Mouse (Mus musculus): Measurements from ENCODE around the gene Med13l. TPM values are rescaled to one million over a fixed set of nuclear protein-coding genes. Genes with fewer than 3 reads are reported as not detected.

The Med13l gene
- polyA plus RNA-seq, 1 experiment from 2014 or later: 7.0 TPM

GRCm38 (mm10) chr5:118743067-118743466, 182.6 kb downstream of the Med13l start:
- no peak overlapping the region for H3K4me3 ChIP-seq (replicated peaks; ENCODE audit: low read depth, low read length)
- WGBS: 37% methylated on average over 2 of the region's 2 CpGs
- no peaks in the 10 kb centered on the region for H3K27me3 ChIP-seq (ENCODE audit: insufficient read depth, low read length)
- DNase-seq (ENCODE audit: low spot score) (peak; percentile 22), ATAC-seq (replicated peaks; ENCODE audit: low FRiP score, low read depth) (no peak)
- peaks cover 62% of the 10 kb centered on the region for H3K36me3 ChIP-seq (ENCODE audit: insufficient read depth, low read length)
- no peak overlapping the region for H3K4me2 ChIP-seq (ENCODE audit: low read length)
- H3K27ac ChIP-seq: no peak overlapping the region
- TF ChIP-seq CTCF (IDR thresholded peaks at IDR 0.05; ENCODE audit: low read depth): no peak
- H3K4me1 ChIP-seq (replicated peaks; ENCODE audit: insufficient read depth, low read length): no peaks in the 10 kb centered on the region
- no peaks in the 10 kb centered on the region for H3K9me3 ChIP-seq (replicated peaks; ENCODE audit: low read length)
- H3K9ac ChIP-seq (ENCODE audit: low read depth, low read length): no peak overlapping the region

GRCm38 (mm10) chr5:118747026-118747425, 186.5 kb downstream of the Med13l start:
- no peaks in the 10 kb centered on the region for H3K4me1 ChIP-seq (replicated peaks; ENCODE audit: insufficient read depth, low read length)
- no peak overlapping the region for H3K27ac ChIP-seq
- H3K4me2 ChIP-seq (ENCODE audit: low read length): no peak overlapping the region
- WGBS: 84% methylated on average over 10 of the region's 10 CpGs
- peaks cover 65% of the 10 kb centered on the region for H3K36me3 ChIP-seq (ENCODE audit: insufficient read depth, low read length)
- no peak overlapping the region for H3K4me3 ChIP-seq (replicated peaks; ENCODE audit: low read depth, low read length)
- no peak for TF ChIP-seq CTCF (IDR thresholded peaks at IDR 0.05; ENCODE audit: low read depth)
- DNase-seq (ENCODE audit: low spot score): no peak
- ATAC-seq (replicated peaks; ENCODE audit: low FRiP score, low read depth): no peak
- no peak overlapping the region for H3K9ac ChIP-seq (ENCODE audit: low read depth, low read length)
- H3K9me3 ChIP-seq (replicated peaks; ENCODE audit: low read length): no peaks in the 10 kb centered on the region
- H3K27me3 ChIP-seq (ENCODE audit: insufficient read depth, low read length): no peaks in the 10 kb centered on the region

- Histone ChIP-seq H3K9ac (ENCODE audit: low read depth, low read length) (no peak overlapping the region), H3K36me3 (ENCODE audit: insufficient read depth, low read length) (peaks cover 60% of the 10 kb centered on the region), H3K9me3 (replicated peaks; ENCODE audit: low read length) (no peaks in the 10 kb centered on the region), H3K27me3 (ENCODE audit: insufficient read depth, low read length) (no peaks in the 10 kb centered on the region), H3K4me2 (ENCODE audit: low read length) (no peak overlapping the region), H3K4me3 (replicated peaks; ENCODE audit: low read depth, low read length) (no peak overlapping the region), H3K4me1 (replicated peaks; ENCODE audit: insufficient read depth, low read length) (no peaks in the 10 kb centered on the region), H3K27ac (no peak overlapping the region)
- TF ChIP-seq CTCF (IDR thresholded peaks at IDR 0.05; ENCODE audit: low read depth): no peak
- ATAC-seq (replicated peaks; ENCODE audit: low FRiP score, low read depth) (no peak), DNase-seq (ENCODE audit: low spot score) (no peak)
- WGBS: 71% methylated on average over 13 of the region's 13 CpGs
Measured at GRCm38 (mm10) chr5:118751446-118752179, 191.1 kb downstream of the Med13l start.

- H3K36me3 ChIP-seq (ENCODE audit: insufficient read depth, low read length): peaks cover 62% of the 10 kb centered on the region
- no peak for TF ChIP-seq CTCF (IDR thresholded peaks at IDR 0.05; ENCODE audit: low read depth)
- H3K27ac ChIP-seq: no peak overlapping the region
- ATAC-seq (replicated peaks; ENCODE audit: low FRiP score, low read depth): no peak
- no peak overlapping the region for H3K4me2 ChIP-seq (ENCODE audit: low read length)
- no peak overlapping the region for H3K9ac ChIP-seq (ENCODE audit: low read depth, low read length)
- H3K27me3 ChIP-seq (ENCODE audit: insufficient read depth, low read length): no peaks in the 10 kb centered on the region
- H3K4me3 ChIP-seq (replicated peaks; ENCODE audit: low read depth, low read length): no peak overlapping the region
- WGBS: 87% methylated on average over 3 of the region's 3 CpGs
- H3K4me1 ChIP-seq (replicated peaks; ENCODE audit: insufficient read depth, low read length): no peaks in the 10 kb centered on the region
- no peak for DNase-seq (ENCODE audit: low spot score)
- H3K9me3 ChIP-seq (replicated peaks; ENCODE audit: low read length): no peaks in the 10 kb centered on the region
Measured at GRCm38 (mm10) chr5:118752868-118753267, 192.4 kb downstream of the Med13l start.

- H3K27ac ChIP-seq: no peak overlapping the region
- no peak overlapping the region for H3K9ac ChIP-seq (ENCODE audit: low read depth, low read length)
- H3K36me3 ChIP-seq (ENCODE audit: insufficient read depth, low read length): peaks cover 62% of the 10 kb centered on the region
- H3K27me3 ChIP-seq (ENCODE audit: insufficient read depth, low read length): no peaks in the 10 kb centered on the region
- no peaks in the 10 kb centered on the region for H3K4me1 ChIP-seq (replicated peaks; ENCODE audit: insufficient read depth, low read length)
- no peak overlapping the region for H3K4me3 ChIP-seq (replicated peaks; ENCODE audit: low read depth, low read length)
- no peak overlapping the region for H3K4me2 ChIP-seq (ENCODE audit: low read length)
- ATAC-seq (replicated peaks; ENCODE audit: low FRiP score, low read depth) (no peak), DNase-seq (ENCODE audit: low spot score) (no peak)
- no peaks in the 10 kb centered on the region for H3K9me3 ChIP-seq (replicated peaks; ENCODE audit: low read length)
- TF ChIP-seq CTCF (IDR thresholded peaks at IDR 0.05; ENCODE audit: low read depth): no peak
- 88% methylated on average over 10 of the region's 10 CpGs for WGBS
Measured at GRCm38 (mm10) chr5:118753471-118754044, 193.1 kb downstream of the Med13l start.

GRCm38 (mm10) chr5:118754191-118754759, 193.8 kb downstream of the Med13l start:
- Histone ChIP-seq H3K4me1 (replicated peaks; ENCODE audit: insufficient read depth, low read length) (no peaks in the 10 kb centered on the region), H3K4me2 (ENCODE audit: low read length) (no peak overlapping the region), H3K9me3 (replicated peaks; ENCODE audit: low read length) (no peaks in the 10 kb centered on the region), H3K27ac (no peak overlapping the region), H3K4me3 (replicated peaks; ENCODE audit: low read depth, low read length) (no peak overlapping the region), H3K9ac (ENCODE audit: low read depth, low read length) (no peak overlapping the region), H3K36me3 (ENCODE audit: insufficient read depth, low read length) (peaks cover 64% of the 10 kb centered on the region), H3K27me3 (ENCODE audit: insufficient read depth, low read length) (no peaks in the 10 kb centered on the region)
- ATAC-seq (replicated peaks; ENCODE audit: low FRiP score, low read depth): no peak
- 82% methylated on average over 4 of the region's 4 CpGs for WGBS
- no peak for DNase-seq (ENCODE audit: low spot score)
- TF ChIP-seq CTCF (IDR thresholded peaks at IDR 0.05; ENCODE audit: low read depth): no peak

All from kidney, postnatal 0 days (tissue).